Mouse (Mus musculus) adrenal gland, postnatal 14 days (tissue): ENCODE results near the gene Nrbp1. TPM values are rescaled to one million over a fixed set of nuclear protein-coding genes. Genes with fewer than 3 reads are reported as not detected.

Source experiments
- DNase-seq: peaks from one replicate; pipeline ENCODE4 v3.0.0; 2021; ENCODE audit warnings: mixed read lengths
- total RNA-seq: library from RNA; stranded (reverse); gene quantifications from 2 replicates; pipeline ENCODE4 v1.2.3, GENCODE M21; 2021

The Nrbp1 gene
- total RNA-seq, 1 experiment from 2014 or later: 79.7 TPM

DNA sequence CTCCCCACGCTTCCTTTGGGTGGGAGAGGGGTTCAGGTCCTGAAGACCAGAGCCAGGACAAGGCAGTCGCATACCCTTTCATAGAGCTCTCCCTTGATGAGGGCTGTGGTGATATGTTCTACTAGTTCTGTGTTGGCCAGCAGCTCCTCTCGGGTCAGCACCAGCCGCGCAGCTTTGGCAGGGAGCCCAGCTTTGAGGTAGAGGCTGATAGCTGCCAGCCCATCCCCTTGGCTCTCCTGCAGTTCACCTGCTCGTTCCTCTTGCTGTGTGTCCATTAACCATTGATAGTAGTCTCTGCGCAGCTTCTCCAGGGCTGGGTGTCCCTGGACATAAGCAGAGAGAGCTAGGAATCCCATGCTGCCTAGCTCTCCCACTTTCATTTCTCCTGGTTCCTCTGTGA, 25.4 kb downstream of the Nrbp1 start:
- DNase-seq: no peak

DNA sequence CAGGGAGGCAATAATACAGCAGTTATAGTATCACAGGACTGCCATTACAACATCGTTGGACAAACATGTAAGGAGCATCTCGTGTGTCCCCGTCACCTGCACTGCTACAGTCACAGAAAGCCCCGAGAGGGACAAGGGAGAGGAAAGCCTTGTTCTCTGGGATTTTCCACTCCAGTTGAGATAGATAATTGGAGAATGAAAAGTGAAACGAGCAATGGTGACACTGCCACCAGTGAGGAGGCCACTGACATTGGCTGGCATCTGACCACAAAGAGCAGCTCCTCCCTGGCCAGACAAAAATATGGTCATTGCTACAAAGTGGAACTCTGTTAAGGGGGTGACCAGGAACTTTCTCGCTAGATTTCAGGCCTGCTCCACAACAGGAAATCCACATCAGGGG, 27.0 kb downstream of the Nrbp1 start:
- no peak for DNase-seq

DNA sequence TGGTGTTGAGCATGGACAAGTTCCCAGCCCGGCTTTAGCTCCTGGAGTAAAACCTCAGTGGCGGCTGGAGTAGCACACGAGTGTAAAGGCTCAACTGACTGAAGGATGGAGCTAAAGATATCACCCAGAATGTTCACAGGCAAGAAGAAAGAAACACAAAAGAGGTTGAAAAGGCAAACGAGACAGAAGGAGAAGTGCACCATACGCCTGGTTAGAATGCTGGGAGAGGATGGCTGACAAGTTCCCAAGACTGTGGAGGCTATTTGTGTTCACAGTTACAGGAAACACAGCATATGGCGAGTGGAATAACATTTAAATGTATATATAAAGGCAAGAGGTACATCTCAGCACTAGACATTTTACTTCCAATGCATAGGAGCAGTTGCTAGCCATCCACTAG, 32.4 kb downstream of the Nrbp1 start:
- no peak for DNase-seq

DNA sequence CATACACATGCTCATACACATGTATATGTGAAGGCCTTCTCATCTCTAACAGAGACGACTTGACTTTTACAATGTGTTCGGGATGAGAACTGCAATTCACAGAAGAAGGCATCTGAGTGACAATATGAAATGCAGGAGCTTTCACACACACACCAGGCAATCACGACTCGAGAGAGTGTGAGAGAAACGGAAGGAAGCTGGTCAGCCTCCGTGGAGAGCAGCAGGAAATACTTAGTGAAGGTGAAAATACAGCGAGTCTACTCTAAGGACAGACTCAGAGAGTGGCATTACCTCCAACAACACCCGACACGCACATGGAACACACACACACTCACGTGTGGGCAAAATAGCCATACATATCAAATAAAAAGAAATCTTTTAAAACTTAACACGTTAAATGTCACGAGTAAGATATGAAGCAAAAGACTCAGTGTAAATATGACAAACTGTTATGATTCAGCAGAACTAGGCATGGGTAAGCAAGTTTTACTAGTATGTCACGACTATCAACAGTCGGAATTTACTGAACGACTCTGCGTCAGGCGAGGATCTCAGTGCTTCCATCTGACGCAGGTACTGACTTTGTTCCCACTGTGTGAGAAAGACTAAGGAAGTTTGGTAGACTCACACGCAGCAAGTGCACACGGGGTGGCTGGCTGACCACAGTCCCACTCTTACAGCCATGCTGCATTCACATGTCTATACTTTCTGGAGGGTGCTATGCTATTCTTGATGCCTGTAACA, 38.8 kb downstream of the Nrbp1 start:
- no peak for DNase-seq

DNA sequence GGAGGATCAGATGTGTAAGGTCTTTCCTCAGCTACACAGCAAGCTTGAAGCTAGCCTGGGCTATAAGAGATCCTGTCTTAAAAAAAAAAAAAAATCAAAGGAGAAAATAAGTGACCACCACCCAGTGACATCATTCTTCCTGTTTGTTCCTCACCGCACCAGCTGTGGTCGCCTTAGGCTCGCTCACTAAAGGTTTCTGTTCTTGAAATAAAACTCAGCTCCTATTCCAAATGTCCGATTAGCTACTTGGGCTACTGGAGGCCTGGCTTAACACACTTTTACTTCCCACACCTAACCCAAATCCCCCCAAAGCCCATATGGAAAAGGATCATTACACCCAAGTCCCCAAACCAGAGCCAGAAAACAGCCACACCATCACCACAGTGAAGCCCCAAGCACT, 47.6 kb downstream of the Nrbp1 start:
- DNase-seq: no peak

DNA sequence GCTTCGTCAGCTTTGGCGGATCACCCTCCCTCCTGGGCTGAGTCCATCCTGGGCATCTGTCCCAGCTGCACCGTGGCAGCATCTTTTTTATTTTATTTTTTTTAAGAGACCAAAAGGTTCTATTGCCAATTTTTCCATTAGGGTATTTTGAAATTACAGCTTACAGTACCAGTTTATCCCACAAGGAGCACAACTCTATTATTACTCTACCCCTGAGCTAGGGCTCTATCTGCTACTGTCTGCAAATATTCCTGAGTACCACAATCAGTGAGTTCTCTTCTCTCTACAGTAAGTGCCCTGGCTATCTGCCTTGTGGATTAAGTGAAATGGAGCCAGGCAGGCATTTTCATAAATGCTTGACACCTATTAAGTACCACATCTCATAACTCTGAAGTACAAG, 48.0 kb downstream of the Nrbp1 start:
- no peak for DNase-seq

DNA sequence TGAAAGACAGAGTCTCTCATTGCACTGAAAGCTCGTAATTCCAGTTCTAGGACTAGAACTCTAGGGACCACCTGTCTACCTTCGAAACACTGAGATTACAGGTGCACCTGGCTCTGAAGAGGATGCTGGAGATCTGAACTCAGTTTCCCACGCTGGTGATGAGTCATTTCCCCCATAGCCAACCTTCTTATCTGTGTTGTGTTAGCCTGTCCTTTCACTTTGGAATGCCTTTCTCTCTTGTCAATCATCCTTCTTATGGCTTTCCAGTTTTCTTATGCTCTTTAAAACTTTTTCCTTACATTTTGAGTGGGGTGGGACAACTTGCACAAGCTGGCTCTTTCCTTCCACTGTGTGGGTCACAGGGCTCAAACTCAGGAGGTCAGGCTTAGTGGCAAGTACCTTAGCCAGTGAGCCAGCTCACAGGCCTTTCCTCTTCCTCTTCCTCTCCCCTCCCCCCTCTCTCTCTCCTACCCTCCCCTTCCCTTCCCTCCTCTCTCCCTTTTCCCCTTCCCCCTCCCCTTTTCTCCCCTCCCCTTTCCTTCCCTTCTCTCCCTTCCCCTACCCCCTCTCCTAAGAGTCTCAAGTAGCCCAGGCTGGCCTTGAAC, 49.1 kb downstream of the Nrbp1 start:
- no peak for DNase-seq

DNA sequence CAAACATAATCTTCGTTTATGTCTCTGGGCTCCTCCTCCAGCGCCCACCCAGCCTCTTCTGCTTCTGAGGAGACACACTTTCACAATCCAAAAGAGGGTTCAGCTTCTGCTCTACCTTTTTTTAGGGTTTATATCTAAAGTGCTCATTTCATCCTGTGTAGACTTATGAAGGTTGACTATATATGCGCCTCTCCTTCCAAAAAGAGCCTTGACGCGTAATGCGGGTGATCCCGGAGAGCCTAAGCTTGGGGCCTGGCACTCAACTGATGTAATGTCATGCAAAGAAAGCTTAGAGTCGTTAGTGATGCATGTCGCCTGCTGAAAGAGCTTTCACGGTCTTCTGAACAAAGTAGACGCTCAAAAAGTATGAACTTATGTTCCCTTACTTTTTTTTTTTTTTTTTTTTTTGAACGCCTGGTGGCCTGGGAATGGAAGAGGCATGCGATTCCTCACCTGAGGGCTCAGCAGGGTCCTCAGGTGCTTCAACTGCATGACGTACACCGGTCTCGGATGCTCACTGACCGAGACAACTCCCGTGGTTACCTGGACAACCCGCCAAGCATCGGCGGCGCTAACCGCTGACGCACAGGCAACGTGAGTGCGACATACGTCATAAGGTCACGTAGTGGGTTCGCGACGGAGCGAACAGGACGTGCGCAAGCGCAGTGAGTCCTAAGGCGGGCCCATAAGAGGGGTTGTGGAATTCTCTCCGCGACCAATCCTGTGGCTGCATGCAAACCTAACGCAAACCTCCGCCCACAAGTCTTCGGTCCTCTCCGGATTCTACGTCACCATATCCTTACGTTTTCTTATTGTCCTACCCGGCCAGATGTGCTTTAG, 50.1 kb downstream of the Nrbp1 start, which contains the start of gene Ift172:
Ift172 (minus strand) TSS at position 596 of the 840 bp plus-strand sequence.
- peak; percentile 98 for DNase-seq

DNA sequence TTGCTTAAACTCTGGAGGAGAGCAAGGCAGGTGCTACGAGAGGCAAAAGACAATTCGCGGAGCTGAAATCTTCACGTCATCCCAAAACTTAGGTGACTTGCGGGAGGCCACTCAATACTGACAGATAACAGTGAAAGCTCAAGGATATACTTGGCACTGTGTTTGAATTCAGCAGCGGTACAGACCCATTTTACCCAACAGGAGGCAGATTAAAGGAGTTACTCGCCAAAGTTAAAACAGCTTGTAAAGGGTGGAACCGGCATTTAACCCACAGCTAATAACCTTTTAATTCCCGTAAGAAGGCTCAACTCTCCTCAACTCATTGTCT, 50.7 kb downstream of the Nrbp1 start:
- DNase-seq: no peak

DNA sequence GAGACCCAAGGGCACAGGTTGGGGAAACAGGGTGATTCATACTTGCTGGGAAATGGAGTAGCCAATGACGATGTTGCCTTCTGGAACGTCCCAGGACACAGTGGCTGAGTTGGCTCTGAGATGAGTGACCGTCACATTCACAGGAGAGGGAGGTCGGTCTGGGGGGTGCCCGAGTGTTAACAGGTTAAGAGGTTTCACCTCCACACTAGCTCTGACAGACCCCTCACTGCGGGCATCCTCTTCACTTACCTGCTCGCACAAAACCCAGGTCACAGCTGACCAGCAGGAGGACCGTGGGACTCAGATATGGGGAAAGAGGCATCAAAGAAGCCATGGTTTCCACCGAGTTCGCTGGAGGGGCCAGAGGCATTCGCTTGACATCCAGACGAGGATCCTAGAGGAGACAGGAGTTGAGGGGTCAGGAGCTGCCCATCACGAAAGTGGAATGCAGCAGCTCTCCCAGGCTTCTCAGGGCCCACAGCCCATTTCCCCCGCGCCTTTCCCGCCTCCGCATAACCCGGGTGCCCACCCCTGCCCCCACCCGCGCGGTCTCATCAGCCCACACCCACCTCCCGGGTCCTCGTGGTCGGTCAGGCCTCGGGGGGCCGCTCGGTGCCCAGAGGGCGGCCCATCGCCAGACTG, 54.4 kb downstream of the Nrbp1 start:
- peak; percentile 36 for DNase-seq

DNA sequence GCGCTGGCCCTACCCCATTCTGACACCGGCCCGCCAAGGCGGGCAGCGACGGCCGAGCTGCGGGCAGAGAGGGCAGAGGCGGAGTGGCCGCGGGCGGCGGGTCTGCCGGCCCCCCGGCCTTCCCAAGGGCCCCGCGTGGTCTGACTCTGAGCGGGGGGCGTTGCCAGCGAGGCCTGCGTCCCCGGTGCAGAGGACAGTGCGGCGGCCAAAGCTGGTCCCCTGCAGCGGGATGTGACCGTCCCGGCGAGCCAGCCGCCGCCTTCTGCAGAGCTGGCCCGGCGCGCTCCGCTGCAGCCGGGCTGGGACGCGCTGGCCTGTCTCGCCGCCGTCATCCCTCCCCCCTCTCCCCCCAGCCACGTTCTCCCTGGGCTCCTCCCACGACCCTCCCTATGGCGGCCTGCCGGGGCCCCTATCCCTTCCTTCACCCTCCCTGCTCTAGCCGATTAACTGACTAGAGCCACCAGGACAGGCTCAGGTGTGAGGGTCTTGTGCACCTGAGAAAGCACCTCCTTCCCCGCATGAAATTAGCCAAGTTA, 55.0 kb downstream of the Nrbp1 start, which contains the start of gene Fndc4:
Fndc4 (minus strand) TSS at position 475 of the 536 bp plus-strand sequence.
- DNase-seq: peak; percentile 46

DNA sequence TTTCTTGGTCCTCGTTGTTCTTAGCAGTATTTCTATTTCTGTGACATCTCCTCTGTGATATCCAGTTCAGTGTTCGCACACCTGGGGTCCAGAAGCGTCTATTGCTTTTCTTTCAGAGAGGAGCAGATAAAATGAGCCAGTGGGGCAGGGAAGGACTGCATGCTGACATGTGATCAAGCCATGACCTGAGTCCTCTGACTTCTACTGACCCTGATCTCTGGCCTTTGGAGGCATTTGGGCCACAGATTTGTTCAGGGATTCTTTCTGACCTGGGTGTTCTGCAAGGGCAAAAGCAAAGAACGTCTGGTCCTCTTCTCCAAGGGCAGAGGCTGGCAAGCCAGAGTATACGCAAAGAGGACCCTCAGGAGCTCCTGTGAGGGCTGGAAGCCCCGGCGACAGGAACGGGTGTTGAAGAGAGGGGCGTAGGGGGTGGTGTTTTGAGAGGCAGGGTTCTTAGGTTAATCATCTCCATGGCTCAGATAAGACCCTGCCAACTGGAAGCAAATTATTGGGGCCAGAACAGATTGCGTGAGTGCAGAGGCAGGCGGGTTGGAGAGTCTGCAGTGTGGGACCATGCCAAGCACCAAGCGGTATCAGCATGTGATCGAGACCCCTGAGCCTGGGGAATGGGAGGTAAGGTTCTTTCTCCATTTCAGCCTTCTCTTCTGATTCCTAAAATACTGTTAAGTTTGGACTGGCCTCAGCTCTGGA, 56.5 kb downstream of the Nrbp1 start, which contains the start of gene Gckr:
Gckr (plus strand) TSS at position 397 of the 711 bp plus-strand sequence.
- no peak for DNase-seq

DNA sequence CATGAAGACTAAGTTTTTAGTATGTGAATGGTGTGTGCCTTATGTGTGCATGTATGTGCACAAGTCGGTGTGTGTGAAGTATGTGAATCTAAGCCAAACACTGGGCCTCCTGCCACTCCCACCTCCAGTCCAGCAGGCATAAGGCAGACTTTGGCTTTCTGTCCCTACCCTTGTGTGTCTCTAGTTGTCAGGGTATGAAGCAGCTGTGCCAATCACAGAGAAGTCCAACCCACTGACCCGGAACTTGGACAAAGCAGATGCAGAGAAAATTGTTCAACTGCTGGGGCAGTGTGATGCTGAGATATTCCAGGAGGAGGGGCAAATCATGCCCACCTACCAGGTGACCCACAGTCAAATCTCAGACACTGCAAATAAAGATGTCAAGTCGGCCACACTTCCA, 57.3 kb downstream of the Nrbp1 start:
- DNase-seq: no peak

DNA sequence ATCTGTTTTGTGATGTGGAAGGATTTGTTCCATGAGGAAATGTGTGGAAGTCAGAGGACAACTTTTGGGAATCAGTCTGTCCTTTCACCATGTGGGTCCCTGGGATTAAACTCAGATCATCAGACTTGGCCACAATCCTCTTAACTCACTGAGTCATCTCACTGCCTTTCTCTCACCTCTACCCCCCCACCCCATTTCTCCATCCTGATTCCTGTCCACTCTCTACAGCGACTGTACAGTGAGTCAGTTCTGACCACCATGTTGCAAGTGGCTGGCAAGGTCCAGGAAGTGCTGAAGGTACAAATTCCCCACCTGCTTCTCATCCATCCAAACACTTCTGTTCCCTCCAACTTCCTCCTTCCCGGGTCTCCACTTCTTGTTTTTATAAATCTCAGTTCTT, 57.8 kb downstream of the Nrbp1 start:
- no peak for DNase-seq

Other genes starting within 250 kb of the Nrbp1 start
- 116 and 121 TPM in 2 replicates for gene Atraid, start 192.6 kb upstream of the Nrbp1 start, total RNA-seq
- 19.7 and 24.0 TPM in 2 replicates for gene Slc5a6, start 191.9 kb upstream of the Nrbp1 start, total RNA-seq
- 31.0 and 37.3 TPM in 2 replicates for gene Cad, start 186.1 kb upstream of the Nrbp1 start, total RNA-seq
- not detected in 2 replicates for gene Dnajc5g, start 134.6 kb upstream of the Nrbp1 start, total RNA-seq
- gene Slc30a3, start 132.6 kb upstream of the Nrbp1 start, total RNA-seq: 0.49 and 0.74 TPM in 2 replicates
- not detected in 2 replicates for gene Trim54, start 124.2 kb upstream of the Nrbp1 start, total RNA-seq
- gene Ucn, start 102.0 kb upstream of the Nrbp1 start, total RNA-seq: not detected in 2 replicates
- gene Mpv17, start 86.6 kb upstream of the Nrbp1 start, total RNA-seq: 41.7 and 46.4 TPM in 2 replicates
- gene Gm29609, start 61.0 kb upstream of the Nrbp1 start, total RNA-seq: 1.7 and 1.9 TPM in 2 replicates
- gene Gtf3c2, start 60.7 kb upstream of the Nrbp1 start, total RNA-seq: 54.3 and 58.6 TPM in 2 replicates
- 85.0 and 95.4 TPM in 2 replicates for gene Snx17, start 47.6 kb upstream of the Nrbp1 start, total RNA-seq
- 42.7 and 64.9 TPM in 2 replicates for gene Eif2b4, start 47.4 kb upstream of the Nrbp1 start, total RNA-seq
- 25.8 and 27.9 TPM in 2 replicates for gene Zfp513, start 38.6 kb upstream of the Nrbp1 start, total RNA-seq
- gene Ppm1g, start 20.2 kb upstream of the Nrbp1 start, total RNA-seq: 117 and 121 TPM in 2 replicates
- gene Gm9970, start 368 bp downstream of the Nrbp1 start, total RNA-seq: not detected in 2 replicates
- gene Krtcap3, start 10.8 kb downstream of the Nrbp1 start, total RNA-seq: 2.7 and 4.8 TPM in 2 replicates
- 36.0 and 41.5 TPM in 2 replicates for gene Ift172, start 50.3 kb downstream of the Nrbp1 start, total RNA-seq
- 10.9 and 12.2 TPM in 2 replicates for gene Fndc4, start 55.2 kb downstream of the Nrbp1 start, total RNA-seq
- 1.6 and 13.8 TPM in 2 replicates for gene Gckr, start 56.6 kb downstream of the Nrbp1 start, total RNA-seq
- 20.1 and 23.2 TPM in 2 replicates for gene Zfp512, start 211.6 kb downstream of the Nrbp1 start, total RNA-seq
- 0.23 TPM in 1 of 2 replicates, not detected in the other for gene 4930548H24Rik, start 244.9 kb downstream of the Nrbp1 start, total RNA-seq